Mouse (Mus musculus) ES-Bruce4 (cell line): Measurements from ENCODE around the gene Acp1.

Experiments
- CTCF ChIP-seq: IDR thresholded peaks from one replicate; pipeline ENCODE4 v1.8.1; 2011; ENCODE audit warnings: low read depth, low read length
- EP300 ChIP-seq: IDR thresholded peaks from 2 replicates; pipeline ENCODE4 v1.6.1; 2011; ENCODE audit warnings: low read depth, low read length; ENCODE audit not compliant: insufficient read depth
- POLR2A ChIP-seq: IDR thresholded peaks from one replicate; pipeline ENCODE4 v1.8.1; 2011; ENCODE audit warnings: low read length; ENCODE audit not compliant: insufficient read depth

- no peak for TF ChIP-seq EP300
- TF ChIP-seq CTCF, result no peak
- no peak for TF ChIP-seq POLR2A
These were observed 23.4 kb downstream of the Acp1 start for GRCm38 (mm10) chr12:30888003-30888402.
